Mouse (Mus musculus): ENCODE data around the gene Erg28. TPM values are rescaled to one million over a fixed set of nuclear protein-coding genes. Genes with fewer than 3 reads are reported as not detected.
A peak's percentile ranks its signal among the peaks of the same experiment; 100 is the strongest.

Erg28 gene
- polyA plus RNA-seq, 1 experiment from 2014 or later, result 84.8 TPM

- no peak overlapping the region for H3K9ac ChIP-seq (replicated peaks; ENCODE audit: low read length)
- no peak for DNase-seq
- no peaks in the 10 kb centered on the region for H3K27me3 ChIP-seq (ENCODE audit: control insufficient read depth, insufficient read depth, low read length)
- H3K9me3 ChIP-seq (ENCODE audit: control insufficient read depth, low read length), result 0 out of 2 replicates have a peak, but pooled peaks cover 3% of the 10 kb centered on the region
- no peaks in the 10 kb centered on the region for H3K36me3 ChIP-seq (ENCODE audit: control insufficient read depth, insufficient read depth, low read length)
- no peak for ATAC-seq (ENCODE audit: low FRiP score, low TSS enrichment)
- no peak overlapping the region for H3K4me2 ChIP-seq (ENCODE audit: low read length)
- H3K4me3 ChIP-seq (replicated peaks; ENCODE audit: low read depth, low read length), result no peak overlapping the region
- H3K4me1 ChIP-seq (ENCODE audit: control insufficient read depth, insufficient read depth, low read length), result no peaks in the 10 kb centered on the region
- WGBS, result 73% methylated on average over 3 of the region's 3 CpGs
- H3K27ac ChIP-seq (replicated peaks; ENCODE audit: low read depth, low read length), result no peak overlapping the region
Observed at GRCm38 (mm10) chr12:85771356-85771755, 53.0 kb downstream of the Erg28 start.

GRCm38 (mm10) chr12:85767750-85768149 lies 56.6 kb downstream of the Erg28 start:
- Histone ChIP-seq H3K4me2 (ENCODE audit: low read length) (no peak overlapping the region), H3K9ac (replicated peaks; ENCODE audit: low read length) (no peak overlapping the region), H3K4me1 (ENCODE audit: control insufficient read depth, insufficient read depth, low read length) (no peaks in the 10 kb centered on the region), H3K27me3 (ENCODE audit: control insufficient read depth, insufficient read depth, low read length) (no peaks in the 10 kb centered on the region), H3K9me3 (ENCODE audit: control insufficient read depth, low read length) (no peaks in the 10 kb centered on the region), H3K36me3 (ENCODE audit: control insufficient read depth, insufficient read depth, low read length) (no peaks in the 10 kb centered on the region), H3K4me3 (replicated peaks; ENCODE audit: low read depth, low read length) (no peak overlapping the region), H3K27ac (replicated peaks; ENCODE audit: low read depth, low read length) (no peak overlapping the region)
- DNase-seq (peak; percentile 8), ATAC-seq (ENCODE audit: low FRiP score, low TSS enrichment) (no peak)
- WGBS, result 60% methylated on average over 4 of the region's 4 CpGs

GRCm38 (mm10) chr12:85766287-85766686 lies 58.1 kb downstream of the Erg28 start:
- DNase-seq, result no peak
- Histone ChIP-seq H3K4me1 (ENCODE audit: control insufficient read depth, insufficient read depth, low read length) (no peaks in the 10 kb centered on the region), H3K27me3 (ENCODE audit: control insufficient read depth, insufficient read depth, low read length) (no peaks in the 10 kb centered on the region), H3K9ac (replicated peaks; ENCODE audit: low read length) (no peak overlapping the region), H3K9me3 (ENCODE audit: control insufficient read depth, low read length) (no peaks in the 10 kb centered on the region), H3K4me3 (replicated peaks; ENCODE audit: low read depth, low read length) (no peak overlapping the region), H3K36me3 (ENCODE audit: control insufficient read depth, insufficient read depth, low read length) (no peaks in the 10 kb centered on the region), H3K4me2 (ENCODE audit: low read length) (no peak overlapping the region), H3K27ac (replicated peaks; ENCODE audit: low read depth, low read length) (no peak overlapping the region)
- no peak for ATAC-seq (ENCODE audit: low FRiP score, low TSS enrichment)
- WGBS, result 86% methylated on average over 3 of the region's 3 CpGs

Other genes with a start within 250 kb of the Erg28 start
- 0.68 and 1.1 TPM in 2 replicates for gene Jdp2, start 225.5 kb downstream of the Erg28 start, polyA plus RNA-seq (2014; fragmentation: Nextera tagmentation; extraction: Ambion mirVana)
- gene Batf, start 137.9 kb downstream of the Erg28 start, polyA plus RNA-seq (2014; fragmentation: Nextera tagmentation; extraction: Ambion mirVana), result 0.68 TPM in 1 of 2 replicates, not detected in the other
- 2.9 and 4.5 TPM in 2 replicates for gene Flvcr2, start 78.0 kb downstream of the Erg28 start, polyA plus RNA-seq (2014; fragmentation: Nextera tagmentation; extraction: Ambion mirVana)
- 11.9 and 16.1 TPM in 2 replicates for gene Ttll5, start 109 bp upstream of the Erg28 start, polyA plus RNA-seq (2014; fragmentation: Nextera tagmentation; extraction: Ambion mirVana)

Measured in midbrain, embryonic 14.5 days (tissue).